Mouse (Mus musculus): ENCODE results near the gene Dnajc16. TPM values are rescaled to one million over a fixed set of nuclear protein-coding genes. Genes with fewer than 3 reads are reported as not detected.

Dnajc16 gene
- 3.6 and 3.7 TPM in 2 replicates for polyA plus RNA-seq (2012; ENCODE audit: low replicate concordance)

DNA sequence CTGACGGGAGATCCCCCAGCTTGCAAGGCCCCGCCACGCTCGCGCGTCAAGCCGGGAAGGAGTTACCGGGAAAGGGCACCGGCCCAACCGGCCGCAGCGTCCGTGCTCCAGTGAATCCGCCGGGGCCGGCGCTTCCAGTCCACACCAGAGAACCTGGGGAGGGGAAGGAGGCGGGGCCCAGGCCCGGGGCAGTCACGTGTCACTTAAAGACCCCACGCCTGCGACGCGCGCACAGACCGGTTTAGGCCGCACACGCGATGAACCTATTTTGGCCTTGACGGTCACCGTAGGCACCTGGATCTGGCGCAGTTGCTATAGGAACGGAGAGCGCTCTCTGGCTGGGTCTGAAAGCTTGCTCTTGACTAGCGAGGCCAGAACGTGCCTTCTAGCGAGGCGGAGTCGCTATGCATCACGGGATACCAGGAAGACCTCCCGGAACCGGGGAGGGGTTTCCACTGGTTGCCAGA is at the start of gene Dnajc16:
Gene Dnajc16, minus strand, starts transcription at position 408 of the 467 bp plus-strand sequence.

GRCm38 (mm10) chr4:141826060-141826459 is 35.3 kb upstream of the Dnajc16 start, which contains the start of gene Cela2a:
Gene Cela2a, minus strand, starts transcription at chr4:141826160.

DNA sequence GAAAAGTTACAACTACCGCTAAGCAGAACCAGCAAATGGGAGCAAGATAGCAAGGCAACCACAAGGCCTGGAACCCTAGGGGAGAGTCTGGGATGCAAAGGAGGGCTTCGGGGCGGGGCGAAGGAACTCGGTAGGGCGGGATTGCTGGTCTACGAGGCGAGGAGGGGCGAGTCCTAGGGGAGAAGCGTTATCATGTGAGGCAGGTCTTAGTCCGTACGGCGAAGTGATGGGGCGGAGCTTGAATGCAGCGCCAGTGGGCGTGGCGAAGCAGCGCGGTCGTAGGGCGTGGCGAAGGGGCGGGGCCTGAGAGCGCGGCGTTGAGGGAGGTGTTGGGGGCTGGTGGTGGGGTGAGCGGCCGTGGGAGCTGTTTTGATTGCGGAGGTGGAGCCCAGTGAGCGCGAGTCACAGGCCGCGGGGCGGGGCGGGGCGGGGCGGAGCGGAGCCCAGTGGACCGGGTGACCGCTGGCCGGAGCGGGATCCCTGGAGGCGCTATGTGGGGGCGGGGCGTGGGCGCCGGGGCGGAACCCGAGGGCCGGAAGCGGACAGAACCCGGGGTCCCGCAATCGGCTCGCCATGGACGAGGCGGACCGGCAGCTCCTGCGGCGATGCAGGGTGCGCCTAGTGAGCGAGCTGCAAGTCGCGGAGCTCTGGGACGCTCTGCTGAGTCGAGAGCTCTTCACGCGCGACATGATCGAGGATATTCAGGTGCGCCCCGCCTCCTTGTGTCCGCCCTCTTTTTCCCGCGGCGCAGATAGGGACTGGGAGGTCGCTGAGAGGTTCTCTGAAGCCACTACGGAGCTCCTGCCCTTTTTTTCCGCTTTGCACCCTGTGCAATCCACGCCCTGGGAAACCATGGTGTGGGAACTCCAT is 2.8 kb upstream of the Dnajc16 start, which contains the start of gene Casp9:
Gene Casp9, plus strand, starts transcription at position 331 of the 870 bp plus-strand sequence.

GRCm38 (mm10) chr4:141746578-141747346 is 44.0 kb downstream of the Dnajc16 start, which contains the start of gene Agmat:
Gene Agmat, plus strand, starts transcription at chr4:141746672.

DNA sequence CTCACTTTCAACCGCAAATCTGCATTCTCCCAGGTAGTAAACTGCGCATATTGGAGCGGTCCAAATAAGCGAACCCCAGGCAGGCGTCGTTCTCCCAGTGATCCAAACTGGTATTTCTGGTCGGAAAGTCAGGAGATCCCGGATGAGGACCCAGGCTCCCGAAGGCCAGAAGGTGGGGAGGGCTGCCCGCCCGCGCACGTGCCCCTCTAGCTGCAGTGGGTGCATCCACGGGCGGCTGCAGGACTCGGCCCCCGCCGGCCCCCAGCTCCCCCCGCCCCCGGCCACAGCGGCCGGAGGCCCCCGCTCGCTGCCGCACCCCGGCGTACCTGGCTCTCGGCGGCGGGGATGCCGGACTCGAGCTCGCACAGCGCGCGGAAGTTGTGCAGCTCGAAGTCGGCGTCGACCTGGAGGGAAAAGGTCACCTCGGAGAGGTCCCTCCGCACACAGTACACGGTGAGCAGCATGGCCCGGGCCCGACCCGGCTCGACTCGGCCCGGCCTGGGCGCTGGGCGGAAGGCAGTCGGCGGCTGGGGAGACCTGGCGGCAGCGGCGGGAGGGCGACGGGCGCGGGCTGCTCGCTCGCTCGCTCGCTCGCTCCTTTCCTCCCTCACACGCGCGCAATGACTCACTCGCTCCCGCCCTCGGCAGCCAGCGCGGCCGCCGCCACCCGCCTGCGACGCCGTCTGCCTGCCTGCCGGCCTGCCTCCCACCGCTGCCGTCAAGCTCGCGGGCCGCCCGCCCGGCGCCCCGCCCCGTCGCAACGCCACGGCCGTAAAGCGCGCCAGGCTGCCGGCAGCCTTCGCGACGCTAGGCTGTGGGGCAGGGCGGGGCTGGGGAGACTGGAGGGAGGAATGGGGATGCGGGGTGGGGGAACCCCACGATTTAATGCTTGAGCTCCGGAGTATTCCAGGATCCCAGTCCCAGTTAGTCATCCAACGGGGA is 67.7 kb downstream of the Dnajc16 start, which contains the start of gene Ddi2:
Gene Ddi2, minus strand, starts transcription at position 689 of the 942 bp plus-strand sequence.

Other genes starting within 250 kb of the Dnajc16 start
- gene Fblim1, start 184.8 kb downstream of the Dnajc16 start, polyA plus RNA-seq (2012; ENCODE audit: low replicate concordance) = 0.08 TPM in 1 of 2 replicates, not detected in the other
- 0.58 and 0.66 TPM in 2 replicates for gene Tmem82, start 172.3 kb downstream of the Dnajc16 start, polyA plus RNA-seq (2012; ENCODE audit: low replicate concordance)
- 0.04 and 0.06 TPM in 2 replicates for gene Slc25a34, start 167.1 kb downstream of the Dnajc16 start, polyA plus RNA-seq (2012; ENCODE audit: low replicate concordance)
- gene Plekhm2, start 126.0 kb downstream of the Dnajc16 start, polyA plus RNA-seq (2012; ENCODE audit: low replicate concordance) = 28.7 and 51.0 TPM in 2 replicates
- gene Rsc1a1, start 105.3 kb downstream of the Dnajc16 start, polyA plus RNA-seq (2012; ENCODE audit: low replicate concordance) = 0.39 and 5.8 TPM in 2 replicates
- gene Ddi2, start 67.5 kb downstream of the Dnajc16 start, polyA plus RNA-seq (2012; ENCODE audit: low replicate concordance) = 8.2 and 14.6 TPM in 2 replicates
- not detected in 2 replicates for gene Agmat, start 44.3 kb downstream of the Dnajc16 start, polyA plus RNA-seq (2012; ENCODE audit: low replicate concordance)
- gene Casp9, start 2.7 kb upstream of the Dnajc16 start, polyA plus RNA-seq (2012; ENCODE audit: low replicate concordance) = 34.8 and 50.7 TPM in 2 replicates
- gene Cela2a, start 35.2 kb upstream of the Dnajc16 start, polyA plus RNA-seq (2012; ENCODE audit: low replicate concordance) = 1.2 and 1.9 TPM in 2 replicates
- 0.49 TPM in 1 of 2 replicates, not detected in the other for gene Ctrc, start 55.4 kb upstream of the Dnajc16 start, polyA plus RNA-seq (2012; ENCODE audit: low replicate concordance)
- 93.0 and 163 TPM in 2 replicates for gene Efhd2, start 84.0 kb upstream of the Dnajc16 start, polyA plus RNA-seq (2012; ENCODE audit: low replicate concordance)
- gene Fhad1, start 224.2 kb upstream of the Dnajc16 start, polyA plus RNA-seq (2012; ENCODE audit: low replicate concordance) = 0.28 and 0.51 TPM in 2 replicates

Measured in hematopoietic multipotent progenitor cell, adult 10-12 weeks (in vitro differentiated cells).